In genomic region chr5:134897596-134897995, GRCm38 (mm10) we compare ENCODE assay signal across 25 mouse cellular contexts. TPM values are rescaled to one million over a fixed set of nuclear protein-coding genes. Genes with fewer than 3 reads are reported as not detected.
DNase-seq lines count a peak whose midpoint lies in the region; ATAC-seq and TF ChIP-seq lines count a peak whose summit lies in the region.
"Had no signal": no experiment of that assay in that cellular context is flagged by ENCODE, and none has a peak within 500 bp of the region (broad histone marks: within the 10 kb centered on the region; RNA-seq: fewer than 3 reads in every experiment).

No protein-coding gene starts in this region.

- H3K9me3 ChIP-seq in heart, embryonic 13.5 days, result peaks cover 2% of the 10 kb centered on the region; the same call in 1 of the 2 replicates
- no peaks in the 10 kb centered on the region for H3K9me3 ChIP-seq in embryonic facial prominence, embryonic 12.5 days
- H3K9me3 ChIP-seq in limb, embryonic 15.5 days, result no peaks in the 10 kb centered on the region
- no peaks in the 10 kb centered on the region for H3K9me3 ChIP-seq in stomach, embryonic 14.5 days (ENCODE audit: control insufficient read depth, low read depth, low read length)
- H3K9me3 ChIP-seq: forebrain, embryonic 15.5 days; hindbrain, embryonic 13.5 days had no signal

- ATAC-seq in heart, embryonic 13.5 days (ENCODE audit: extremely low read depth, insufficient number of reproducible peaks, low FRiP score, low TSS enrichment), result no peak
- ATAC-seq in embryonic facial prominence, embryonic 12.5 days (ENCODE audit: insufficient number of reproducible peaks, insufficient read depth, low FRiP score, low TSS enrichment), result no peak
- ATAC-seq in limb, embryonic 15.5 days (ENCODE audit: insufficient number of reproducible peaks, low FRiP score, low TSS enrichment, low read depth), result no peak
- peak; percentile 20; the same call in 1 of the 2 replicates for ATAC-seq in stomach, embryonic 14.5 days (ENCODE audit: insufficient number of reproducible peaks, insufficient read depth, low FRiP score, low read depth)
- ATAC-seq: forebrain, embryonic 15.5 days had no signal

- no peaks in the 10 kb centered on the region for H3K36me3 ChIP-seq in heart, embryonic 13.5 days
- H3K36me3 ChIP-seq in embryonic facial prominence, embryonic 12.5 days, result no peaks in the 10 kb centered on the region
- no peaks in the 10 kb centered on the region for H3K36me3 ChIP-seq in limb, embryonic 15.5 days
- H3K36me3 ChIP-seq in stomach, embryonic 14.5 days (ENCODE audit: control insufficient read depth, insufficient read depth, low read length), result no peaks in the 10 kb centered on the region
- no peaks in the 10 kb centered on the region for H3K36me3 ChIP-seq in thymus, adult 2 months (ENCODE audit: control insufficient read depth, insufficient read depth, low read length)
- H3K36me3 ChIP-seq: forebrain, embryonic 15.5 days; G1E; hindbrain, embryonic 13.5 days; limb, embryonic 12.5 days; liver, embryonic 13.5 days had no signal

- H3K4me2 ChIP-seq in heart, embryonic 13.5 days, result no peak overlapping the region
- no peak overlapping the region for H3K4me2 ChIP-seq in embryonic facial prominence, embryonic 12.5 days (replicated peaks)
- H3K4me2 ChIP-seq in limb, embryonic 15.5 days, result no peak overlapping the region
- H3K4me2 ChIP-seq in stomach, embryonic 14.5 days (replicated peaks; ENCODE audit: low read depth, low read length), result peak overlapping the region; percentile 2; the same call in 1 of the 2 replicates
- H3K4me2 ChIP-seq: forebrain, embryonic 15.5 days; hindbrain, embryonic 13.5 days; limb, embryonic 12.5 days; liver, embryonic 13.5 days; midbrain, embryonic 11.5 days had no signal

- no peak for TF ChIP-seq POLR2A in thymus, adult 2 months (IDR thresholded peaks at IDR 0.05; ENCODE audit: control insufficient read depth, extremely low read depth, insufficient read depth, low read length, poor library complexity)

- WGBS in heart, embryonic 13.5 days, result 75% methylated on average over 17 of the region's 17 CpGs
- 51% methylated on average over 17 of the region's 17 CpGs for WGBS in embryonic facial prominence, embryonic 12.5 days
- 49% methylated on average over 17 of the region's 17 CpGs for WGBS in limb, embryonic 15.5 days
- 26% methylated on average over 16 of the region's 17 CpGs for WGBS in stomach, embryonic 14.5 days
- WGBS in thymus, adult 2 months, result 94% methylated on average over 17 of the region's 17 CpGs

- no peak overlapping the region for H3K4me3 ChIP-seq in heart, embryonic 13.5 days
- no peak overlapping the region for H3K4me3 ChIP-seq in embryonic facial prominence, embryonic 12.5 days
- no peak overlapping the region for H3K4me3 ChIP-seq in limb, embryonic 15.5 days
- no peak overlapping the region for H3K4me3 ChIP-seq in stomach, embryonic 14.5 days (ENCODE audit: low read depth, low read length)
- H3K4me3 ChIP-seq in thymus, adult 2 months (ENCODE audit: control insufficient read depth, insufficient read depth, low read length), result no peak overlapping the region
- H3K4me3 ChIP-seq: forebrain, embryonic 15.5 days; heart, adult 2 months; hindbrain, embryonic 13.5 days; limb, embryonic 12.5 days; liver, embryonic 13.5 days had no signal

- DNase-seq in heart, adult 9 months (ENCODE audit: low spot score in 2 of 2), result no peak
- no peak for DNase-seq in thymus, postnatal 10 days (ENCODE audit: low spot score in 2 of 2)
- no peak for DNase-seq in adrenal gland, adult 18-20 months (ENCODE audit: low spot score in 2 of 2)
- DNase-seq in thymus, adult 2 months, result no peak
- DNase-seq: adrenal gland, postnatal 36 days; cerebellum, adult 11-12 months; cerebellum, postnatal 14 days; embryo, embryonic 11 days; heart, adult 2 months; kidney, adult 11 months; kidney, postnatal 10 days; layer of hippocampus, adult 9-11 months; liver, embryonic 13.5 days; retina, postnatal 1 day had no signal

- no peaks in the 10 kb centered on the region; the same call in 1 of the 2 replicates for H3K27me3 ChIP-seq in heart, embryonic 13.5 days (replicated peaks)
- H3K27me3 ChIP-seq in embryonic facial prominence, embryonic 12.5 days, result no peaks in the 10 kb centered on the region
- no peaks in the 10 kb centered on the region for H3K27me3 ChIP-seq in limb, embryonic 15.5 days
- no peaks in the 10 kb centered on the region for H3K27me3 ChIP-seq in stomach, embryonic 14.5 days (ENCODE audit: control insufficient read depth, insufficient read depth, low read length)
- H3K27me3 ChIP-seq in thymus, adult 2 months (ENCODE audit: control insufficient read depth, insufficient read depth, low read length), result no peaks in the 10 kb centered on the region
- H3K27me3 ChIP-seq: forebrain, embryonic 15.5 days; hindbrain, embryonic 13.5 days had no signal

- H3K4me1 ChIP-seq in heart, embryonic 13.5 days, result peaks cover 12% of the 10 kb centered on the region
- peaks cover 28% of the 10 kb centered on the region for H3K4me1 ChIP-seq in embryonic facial prominence, embryonic 12.5 days
- H3K4me1 ChIP-seq in limb, embryonic 15.5 days, result peaks cover 51% of the 10 kb centered on the region
- peaks cover 10% of the 10 kb centered on the region for H3K4me1 ChIP-seq in stomach, embryonic 14.5 days (ENCODE audit: control insufficient read depth, insufficient read depth, low read length)
- no peaks in the 10 kb centered on the region for H3K4me1 ChIP-seq in thymus, adult 2 months (replicated peaks; ENCODE audit: control insufficient read depth, insufficient read depth, low read length)
- H3K4me1 ChIP-seq: forebrain, embryonic 15.5 days; liver, embryonic 13.5 days had no signal

- no peak overlapping the region for H3K9ac ChIP-seq in heart, embryonic 13.5 days
- no peak overlapping the region for H3K9ac ChIP-seq in embryonic facial prominence, embryonic 12.5 days
- no peak overlapping the region for H3K9ac ChIP-seq in limb, embryonic 15.5 days
- no peak overlapping the region for H3K9ac ChIP-seq in stomach, embryonic 14.5 days (replicated peaks; ENCODE audit: low read depth, low read length)
- H3K9ac ChIP-seq: forebrain, embryonic 15.5 days; hindbrain, embryonic 13.5 days; limb, embryonic 12.5 days; liver, embryonic 13.5 days had no signal

- H3K27ac ChIP-seq in heart, embryonic 13.5 days (replicated peaks), result 0 out of 2 replicates have a peak overlapping the region, but pooled peaks have one; percentile 57
- 0 out of 2 replicates have a peak overlapping the region, but pooled peaks have one; percentile 12 for H3K27ac ChIP-seq in embryonic facial prominence, embryonic 12.5 days
- peak overlapping the region; percentile 43; the same call in 1 of the 2 replicates for H3K27ac ChIP-seq in limb, embryonic 15.5 days
- no peak overlapping the region for H3K27ac ChIP-seq in stomach, embryonic 14.5 days (ENCODE audit: low read length)
- H3K27ac ChIP-seq in thymus, adult 2 months (ENCODE audit: control insufficient read depth, insufficient read depth, low read length), result no peak overlapping the region
- H3K27ac ChIP-seq: forebrain, embryonic 15.5 days; heart, adult 2 months; hindbrain, embryonic 13.5 days; limb, embryonic 12.5 days; liver, embryonic 13.5 days had no signal

- no peak for TF ChIP-seq CTCF in thymus, adult 2 months (IDR thresholded peaks at IDR 0.05; ENCODE audit: borderline replicate concordance, control insufficient read depth, extremely low read depth, insufficient read depth, low read length, poor library complexity)

RNA-seq across cellular contexts. Expression of gene Tmem270, which starts 8.9 kb away (rescaled TPM):
- polyA plus RNA-seq in heart, embryonic 13.5 days (2015; fragmentation: Nextera tagmentation; extraction: Ambion mirVana), result not detected in 2 replicates
- polyA plus RNA-seq in embryonic facial prominence, embryonic 12.5 days (2016; fragmentation: Nextera tagmentation; extraction: Ambion mirVana), result not detected in 2 replicates
- polyA plus RNA-seq in limb, embryonic 15.5 days (2015; fragmentation: Nextera tagmentation; extraction: Ambion mirVana), result not detected in 2 replicates
- polyA plus RNA-seq in stomach, embryonic 14.5 days (2014; fragmentation: Nextera tagmentation; extraction: Ambion mirVana), result not detected in 2 replicates
- not detected for total RNA-seq in adrenal gland, adult 18-20 months (2021)
- polyA plus RNA-seq in thymus, adult 2 months (2012; rRNA removed), result not detected in 2 replicates
- total RNA-seq: adrenal gland, postnatal 36 days; G1E; gastrocnemius, postnatal 14 days; heart, adult 2 months; heart, postnatal 25 days had no signal
- polyA plus RNA-seq: forebrain, embryonic 15.5 days; G1E; heart, adult 2 months; hindbrain, embryonic 13.5 days; limb, embryonic 12.5 days; liver, embryonic 13.5 days; midbrain, embryonic 11.5 days had no signal

RNA-seq across cellular contexts. Expression of gene Cldn13, which starts 17.7 kb away (rescaled TPM):
- polyA plus RNA-seq in heart, embryonic 13.5 days (2015; fragmentation: Nextera tagmentation; extraction: Ambion mirVana), result 3.2 and 9.9 TPM in 2 replicates
- polyA plus RNA-seq in embryonic facial prominence, embryonic 12.5 days (2016; fragmentation: Nextera tagmentation; extraction: Ambion mirVana), result 2.4 and 2.9 TPM in 2 replicates
- polyA plus RNA-seq in limb, embryonic 15.5 days (2015; fragmentation: Nextera tagmentation; extraction: Ambion mirVana), result 0.27 and 1.3 TPM in 2 replicates
- 1.0 TPM in 1 of 2 replicates, not detected in the other for polyA plus RNA-seq in stomach, embryonic 14.5 days (2014; fragmentation: Nextera tagmentation; extraction: Ambion mirVana)
- total RNA-seq in adrenal gland, adult 18-20 months (2021), result not detected
- polyA plus RNA-seq in thymus, adult 2 months (2012; rRNA removed), result 1.8 and 1.9 TPM in 2 replicates
- total RNA-seq: adrenal gland, postnatal 36 days; gastrocnemius, postnatal 14 days; heart, adult 2 months; heart, postnatal 25 days had no signal
- polyA plus RNA-seq: forebrain, embryonic 15.5 days; G1E; hindbrain, embryonic 13.5 days had no signal

RNA-seq across cellular contexts. Expression of gene Mettl27, which starts 34.6 kb away (rescaled TPM):
- 9.3 and 10.4 TPM in 2 replicates for polyA plus RNA-seq in heart, embryonic 13.5 days (2015; fragmentation: Nextera tagmentation; extraction: Ambion mirVana)
- polyA plus RNA-seq in embryonic facial prominence, embryonic 12.5 days (2016; fragmentation: Nextera tagmentation; extraction: Ambion mirVana), result 21.7 and 21.8 TPM in 2 replicates
- 13.9 and 17.0 TPM in 2 replicates for polyA plus RNA-seq in limb, embryonic 15.5 days (2015; fragmentation: Nextera tagmentation; extraction: Ambion mirVana)
- polyA plus RNA-seq in stomach, embryonic 14.5 days (2014; fragmentation: Nextera tagmentation; extraction: Ambion mirVana), result 22.1 and 26.3 TPM in 2 replicates
- total RNA-seq in adrenal gland, adult 18-20 months (2021), result 10 to 100 TPM; 23.1 to 23.6 TPM
- polyA plus RNA-seq in thymus, adult 2 months (2012; rRNA removed), result 24.9 and 26.7 TPM in 2 replicates

RNA-seq across cellular contexts. Expression of gene Cldn4, which starts 49.1 kb away (rescaled TPM):
- polyA plus RNA-seq in heart, embryonic 13.5 days (2015; fragmentation: Nextera tagmentation; extraction: Ambion mirVana), result 1.6 and 1.7 TPM in 2 replicates
- polyA plus RNA-seq in embryonic facial prominence, embryonic 12.5 days (2016; fragmentation: Nextera tagmentation; extraction: Ambion mirVana), result 11.8 and 14.6 TPM in 2 replicates
- 46.3 and 68.0 TPM in 2 replicates for polyA plus RNA-seq in limb, embryonic 15.5 days (2015; fragmentation: Nextera tagmentation; extraction: Ambion mirVana)
- 91.5 and 93.9 TPM in 2 replicates for polyA plus RNA-seq in stomach, embryonic 14.5 days (2014; fragmentation: Nextera tagmentation; extraction: Ambion mirVana)
- total RNA-seq in adrenal gland, adult 18-20 months (2021), result not detected
- polyA plus RNA-seq in thymus, adult 2 months (2012; rRNA removed), result 55.4 and 57.8 TPM in 2 replicates
- total RNA-seq: adrenal gland, postnatal 36 days; gastrocnemius, postnatal 14 days; heart, adult 2 months; heart, postnatal 25 days had no signal
- polyA plus RNA-seq: forebrain, embryonic 15.5 days; G1E; hindbrain, embryonic 13.5 days had no signal

Comparison
In these comparisons a context has a peak if more than half of its experiments do, and no peak if none do; other contexts are left out.
1. H3K27ac ChIP-seq: peak in heart, embryonic 13.5 days (single experiment), embryonic facial prominence, embryonic 12.5 days (single experiment) and limb, embryonic 15.5 days (single experiment); none in stomach, embryonic 14.5 days (single experiment) and thymus, adult 2 months (single experiment).